Mouse (Mus musculus) heart, embryonic 10.5 days (tissue): ENCODE measurements around the gene Cdk19. TPM values are rescaled to one million over a fixed set of nuclear protein-coding genes. Genes with fewer than 3 reads are reported as not detected.
A peak's percentile ranks its signal among the peaks of the same experiment; 100 is the strongest.
"Not testable (repeated sequence)": the region's sequence is repeated elsewhere in the genome, so short reads cannot be mapped to it uniquely, and the experiment has no call there.

ENCODE experiments used
- DNase-seq: peaks from one replicate; pipeline ENCODE4 v3.0.0-alpha.2; 2017; ENCODE audit warnings: low spot score
- H3K27ac ChIP-seq: fragments of 300-500 bp; sonication (generic); 2 replicates; pipeline ENCODE4 v1.5.1; 2016; ENCODE audit warnings: mild to moderate bottlenecking
- H3K27me3 ChIP-seq: fragments of 300-500 bp; sonication (generic); 2 replicates; pipeline ENCODE4 v1.6.1; 2016; ENCODE audit warnings: mild to moderate bottlenecking; ENCODE audit not compliant: poor library complexity, insufficient read depth, severe bottlenecking
- H3K36me3 ChIP-seq: fragments of 300-500 bp; sonication (generic); 2 replicates; pipeline ENCODE4 v1.6.1; 2016; ENCODE audit warnings: mild to moderate bottlenecking, moderate library complexity
- H3K4me1 ChIP-seq: fragments of 300-500 bp; sonication (generic); 2 replicates; pipeline ENCODE4 v1.6.1; 2016; ENCODE audit warnings: mild to moderate bottlenecking
- H3K4me3 ChIP-seq: fragments of 300-500 bp; sonication (generic); 2 replicates; pipeline ENCODE4 v1.5.1; 2016; ENCODE audit warnings: mild to moderate bottlenecking, moderate library complexity
- H3K9me3 ChIP-seq: fragments of 300-500 bp; sonication (generic); 2 replicates; pipeline ENCODE4 v1.6.1; 2016; ENCODE audit warnings: mild to moderate bottlenecking, moderate library complexity
- WGBS: fragments of 180-500 bp; shearing (Covaris S2); methylation state at CpG from one replicate; pipeline ENCODE4 v1.1.7; 2016; 5-methylcytosine and 5-hydroxymethylcytosine counted together
- polyA plus RNA-seq: library from polyadenylated mRNA; unstranded; fragments of >200 nt; fragmentation: Nextera tagmentation; extraction: Ambion mirVana; gene quantifications from 2 replicates; pipeline ENCODE4 v1.2.1, GENCODE M21; 2016

Cdk19 gene
- polyA plus RNA-seq, 1 experiment from 2014 or later: 5.2 TPM

GRCm38 (mm10) chr10:40491748-40492147 is 152.4 kb downstream of the Cdk19 start:
- no peaks in the 10 kb centered on the region for H3K9me3 ChIP-seq
- H3K27ac ChIP-seq: peak overlapping the region; percentile 36; the same call in 1 of the 2 replicates
- peaks cover 13% of the 10 kb centered on the region for H3K4me1 ChIP-seq
- WGBS: 67% methylated on average over 10 of the region's 10 CpGs
- H3K4me3 ChIP-seq: no peak overlapping the region
- no peaks in the 10 kb centered on the region for H3K36me3 ChIP-seq
- no peaks in the 10 kb centered on the region for H3K27me3 ChIP-seq
- no peak for DNase-seq

- Histone ChIP-seq H3K27me3 (no peaks in the 10 kb centered on the region), H3K4me1 (peaks cover 19% of the 10 kb centered on the region), H3K9me3 (no peaks in the 10 kb centered on the region), H3K36me3 (no peaks in the 10 kb centered on the region), H3K4me3 (no peak overlapping the region), H3K27ac (no peak overlapping the region)
- 69% methylated on average over 9 of the region's 9 CpGs for WGBS
- DNase-seq: no peak
Observed at GRCm38 (mm10) chr10:40494181-40495162, 155.1 kb downstream of the Cdk19 start.

GRCm38 (mm10) chr10:40497301-40498041 is 158.1 kb downstream of the Cdk19 start:
- no peak for DNase-seq
- H3K27me3 ChIP-seq: no peaks in the 10 kb centered on the region
- peak overlapping the region; percentile 62; the same call in 1 of the 2 replicates for H3K27ac ChIP-seq
- H3K4me1 ChIP-seq: peaks cover 17% of the 10 kb centered on the region
- H3K4me3 ChIP-seq: no peak overlapping the region
- no peaks in the 10 kb centered on the region for H3K36me3 ChIP-seq
- no peaks in the 10 kb centered on the region for H3K9me3 ChIP-seq
- 59% methylated on average over 9 of the region's 9 CpGs for WGBS

GRCm38 (mm10) chr10:40498426-40498825 is 159.1 kb downstream of the Cdk19 start:
- DNase-seq: no peak
- 79% methylated on average over 4 of the region's 4 CpGs for WGBS
- Histone ChIP-seq H3K9me3 (no peaks in the 10 kb centered on the region), H3K4me1 (peaks cover 17% of the 10 kb centered on the region), H3K4me3 (no peak overlapping the region), H3K27ac (no peak overlapping the region), H3K36me3 (no peaks in the 10 kb centered on the region), H3K27me3 (no peaks in the 10 kb centered on the region)

- Histone ChIP-seq H3K27ac (peak overlapping the region; percentile 72), H3K4me3 (no peak overlapping the region), H3K9me3 (no peaks in the 10 kb centered on the region), H3K4me1 (peaks cover 12% of the 10 kb centered on the region), H3K36me3 (no peaks in the 10 kb centered on the region), H3K27me3 (no peaks in the 10 kb centered on the region)
- DNase-seq: no peak
- 50% methylated on average over 18 of the region's 18 CpGs for WGBS
Observed at GRCm38 (mm10) chr10:40499314-40500252, 160.2 kb downstream of the Cdk19 start.

- Histone ChIP-seq H3K9me3 (no peaks in the 10 kb centered on the region), H3K4me3 (no peak overlapping the region), H3K4me1 (peaks cover 12% of the 10 kb centered on the region), H3K27me3 (no peaks in the 10 kb centered on the region), H3K36me3 (no peaks in the 10 kb centered on the region), H3K27ac (no peak overlapping the region)
- no peak for DNase-seq
- WGBS: 69% methylated on average over 7 of the region's 7 CpGs
Observed at GRCm38 (mm10) chr10:40500723-40501245, 161.4 kb downstream of the Cdk19 start.

- no peaks in the 10 kb centered on the region for H3K36me3 ChIP-seq
- no peaks in the 10 kb centered on the region for H3K27me3 ChIP-seq
- H3K9me3 ChIP-seq: no peaks in the 10 kb centered on the region
- WGBS: 80% methylated on average over 1 of the region's 3 CpGs
- no peak overlapping the region for H3K4me3 ChIP-seq
- DNase-seq: no peak
- H3K27ac ChIP-seq: no peak overlapping the region
- H3K4me1 ChIP-seq: peaks cover 5% of the 10 kb centered on the region
Observed at GRCm38 (mm10) chr10:40502734-40503133, 163.4 kb downstream of the Cdk19 start.

- 82% methylated on average over 5 of the region's 5 CpGs for WGBS
- Histone ChIP-seq H3K4me1 (no peaks in the 10 kb centered on the region), H3K27ac (no peak overlapping the region), H3K27me3 (no peaks in the 10 kb centered on the region), H3K9me3 (no peaks in the 10 kb centered on the region), H3K4me3 (no peak overlapping the region), H3K36me3 (no peaks in the 10 kb centered on the region)
- DNase-seq: no peak
Observed at GRCm38 (mm10) chr10:40510356-40510755, 171.0 kb downstream of the Cdk19 start.

GRCm38 (mm10) chr10:40511221-40511677 is 171.9 kb downstream of the Cdk19 start:
- Histone ChIP-seq H3K9me3 (no peaks in the 10 kb centered on the region), H3K4me1 (no peaks in the 10 kb centered on the region), H3K4me3 (no peak overlapping the region), H3K27me3 (no peaks in the 10 kb centered on the region), H3K36me3 (no peaks in the 10 kb centered on the region), H3K27ac (no peak overlapping the region)
- WGBS: 84% methylated on average over 8 of the region's 8 CpGs
- peak; percentile 70 for DNase-seq

GRCm38 (mm10) chr10:40512185-40512584 is 172.8 kb downstream of the Cdk19 start:
- no peaks in the 10 kb centered on the region for H3K36me3 ChIP-seq
- no peak for DNase-seq
- H3K4me3 ChIP-seq: no peak overlapping the region
- 96% methylated on average over 6 of the region's 6 CpGs for WGBS
- no peaks in the 10 kb centered on the region for H3K4me1 ChIP-seq
- H3K27me3 ChIP-seq: no peaks in the 10 kb centered on the region
- no peak overlapping the region for H3K27ac ChIP-seq
- no peaks in the 10 kb centered on the region for H3K9me3 ChIP-seq

- H3K9me3 ChIP-seq, H3K4me3 ChIP-seq, DNase-seq, H3K27me3 ChIP-seq, H3K4me1 ChIP-seq, H3K36me3 ChIP-seq, H3K27ac ChIP-seq: not testable (repeated sequence)
- 90% methylated on average over 7 of the region's 7 CpGs for WGBS
Observed at GRCm38 (mm10) chr10:40512996-40513395, 173.6 kb downstream of the Cdk19 start.

GRCm38 (mm10) chr10:40515225-40515681 is 175.9 kb downstream of the Cdk19 start:
- Histone ChIP-seq H3K4me3 (no peak overlapping the region), H3K27me3 (no peaks in the 10 kb centered on the region), H3K4me1 (no peaks in the 10 kb centered on the region), H3K36me3 (no peaks in the 10 kb centered on the region), H3K9me3 (no peaks in the 10 kb centered on the region), H3K27ac (no peak overlapping the region)
- WGBS: 81% methylated on average over 5 of the region's 5 CpGs
- no peak for DNase-seq
